Mouse (Mus musculus): ENCODE measurements at regions not wholly inside any gene's neighbourhood (a gene's known extent, or its start where the extent isn't known, plus 50 kb on each side); places are given as distances from the start of the nearest gene placed in this dataset.

- in situ Hi-C loops (cut with MseI, MboI), result loop anchor here (5.0 to 10.0 kb wide), 3 partner anchors 50 to 280 kb away; no protein-coding TSS in a partner anchor
Observed at GRCm38 (mm10) chr17:54065187-54065795, 74.8 kb upstream of the Sult1c1 start.

- in situ Hi-C loops (cut with MseI, MboI), result loop anchor here (5.0 to 10.0 kb wide), 3 partner anchors 44 to 284 kb away; no protein-coding TSS in a partner anchor
Observed at GRCm38 (mm10) chr17:54061280-54061679, 70.8 kb upstream of the Sult1c1 start.
